Mouse (Mus musculus) layer of hippocampus, adult 9-11 months (tissue): ENCODE data around the gene Cnot3.
"Not testable (repeated sequence)": the region's sequence is repeated elsewhere in the genome, so short reads cannot be mapped to it uniquely, and the experiment has no call there.

Source experiments
- DNase-seq: peaks from one replicate; pipeline ENCODE4 v3.0.0; 2022

Cnot3 gene

GRCm38 (mm10) chr7:3703148-3703878, 58.2 kb downstream of the Cnot3 start:
- no peak for DNase-seq

GRCm38 (mm10) chr7:3703879-3704441, 58.9 kb downstream of the Cnot3 start, which contains the start of gene Rps9:
Gene Rps9, plus strand, starts transcription at chr7:3703993.
- peak; percentile 97 for DNase-seq

DNA sequence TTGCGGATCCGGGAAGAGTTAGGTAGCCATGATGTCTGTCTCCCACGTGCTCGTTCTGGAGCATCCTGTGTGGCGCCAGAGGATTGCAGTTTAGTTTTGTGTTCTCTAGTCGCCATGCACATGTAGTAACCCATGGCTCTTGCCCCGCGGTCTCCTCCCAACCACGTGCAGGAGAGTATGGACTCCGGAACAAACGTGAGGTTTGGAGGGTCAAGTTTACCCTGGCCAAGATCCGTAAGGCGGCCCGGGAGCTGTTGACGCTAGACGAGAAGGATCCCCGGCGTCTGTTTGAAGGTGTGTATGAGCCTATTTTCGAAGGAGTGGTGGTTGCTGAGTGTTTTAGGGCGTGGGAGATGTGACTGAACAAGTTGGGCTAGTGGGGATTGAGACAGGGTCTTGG, 59.4 kb downstream of the Cnot3 start:
- no peak for DNase-seq

GRCm38 (mm10) chr7:3705461-3705860, 60.4 kb downstream of the Cnot3 start:
- not testable (repeated sequence) for DNase-seq

GRCm38 (mm10) chr7:3705911-3706310, 60.8 kb downstream of the Cnot3 start:
- DNase-seq, result no peak

- no peak for DNase-seq
Measured at GRCm38 (mm10) chr7:3706343-3706934, 61.4 kb downstream of the Cnot3 start.

GRCm38 (mm10) chr7:3707027-3707426, 62.0 kb downstream of the Cnot3 start:
- peak; percentile 60 for DNase-seq

DNA sequence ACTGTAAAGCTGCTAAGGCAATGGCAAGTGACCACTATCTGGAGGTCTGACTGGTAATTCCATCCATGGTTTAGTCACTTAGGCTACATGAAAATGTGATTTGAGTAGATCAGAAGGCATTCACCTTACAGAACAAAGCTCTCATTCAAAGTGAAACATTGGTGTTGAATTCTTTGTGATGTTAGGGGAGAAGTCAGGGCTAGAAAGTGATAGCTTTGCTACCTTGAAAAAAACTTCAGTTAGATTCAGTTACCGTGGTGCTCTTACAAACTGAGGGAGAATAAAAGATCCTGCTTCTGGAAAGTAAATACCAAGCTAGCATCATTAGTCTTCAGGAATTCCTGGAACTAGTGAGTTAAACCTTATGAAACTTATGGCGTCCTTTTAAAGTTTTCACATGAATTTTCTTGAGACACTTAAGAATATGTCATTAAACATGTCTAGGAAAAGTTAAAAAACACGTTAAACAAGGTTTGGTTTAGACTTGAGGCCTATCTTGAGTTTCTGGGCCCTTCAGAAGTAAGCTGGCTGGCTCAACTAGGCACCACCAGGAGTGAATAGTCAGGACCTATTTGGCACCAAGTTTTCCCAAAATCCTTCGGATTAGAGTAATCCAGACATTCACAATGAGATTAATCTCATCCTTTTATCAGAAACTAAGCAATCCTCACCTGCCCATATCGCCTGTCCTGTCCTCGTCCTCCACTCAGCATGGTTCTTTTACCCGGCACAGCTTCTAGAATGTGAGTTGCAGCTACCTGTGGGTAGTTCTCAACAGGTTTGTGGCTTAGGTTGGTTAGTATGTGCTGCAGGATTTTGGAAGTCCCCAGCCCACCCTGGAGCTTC, 62.7 kb downstream of the Cnot3 start:
- DNase-seq, result no peak

DNA sequence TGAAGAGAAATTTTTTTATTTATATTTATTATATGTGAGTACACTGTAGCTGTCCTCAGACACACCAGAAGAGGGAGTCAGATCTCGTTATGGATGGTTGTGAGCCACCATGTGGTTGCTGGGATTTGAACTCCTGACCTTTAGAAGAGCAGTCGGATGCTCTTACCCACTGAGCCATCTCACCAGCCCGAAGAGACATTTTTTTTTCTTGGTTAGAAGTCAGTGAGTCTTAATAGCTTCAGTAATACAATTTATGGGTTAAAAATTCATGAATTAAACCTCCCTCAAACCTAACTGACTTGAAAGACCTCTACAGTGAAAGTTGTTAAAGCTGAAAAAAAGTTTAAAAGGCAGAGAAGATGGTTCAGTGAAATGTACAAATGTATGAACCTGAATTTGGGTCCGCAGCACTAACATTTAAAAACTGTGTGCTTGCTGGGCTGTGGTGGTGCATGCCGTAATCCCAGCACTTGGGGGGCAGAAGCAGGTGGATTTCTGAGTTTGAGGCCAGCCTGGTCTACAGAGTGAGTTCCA, 63.4 kb downstream of the Cnot3 start:
- not testable (repeated sequence) for DNase-seq

DNA sequence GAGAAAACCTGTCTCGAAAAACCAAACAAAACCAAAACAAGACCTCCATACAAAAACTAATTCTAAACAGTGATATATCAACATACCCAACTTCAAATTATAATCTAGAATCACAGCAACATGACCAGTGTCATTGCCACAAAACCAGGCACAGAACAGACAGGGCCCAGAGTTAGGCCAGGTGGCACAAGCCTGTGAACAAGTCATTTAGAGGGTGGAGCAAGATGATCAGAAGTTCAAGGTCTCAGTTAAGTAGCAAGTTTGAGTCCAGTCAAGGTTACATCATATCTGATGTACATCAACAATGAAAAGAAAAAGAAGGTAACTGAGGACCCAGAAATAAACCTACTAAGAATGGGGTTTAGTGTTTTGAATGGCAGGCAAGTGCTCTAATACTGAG, 63.9 kb downstream of the Cnot3 start:
- DNase-seq, result no peak
